Mouse (Mus musculus): ENCODE results near the gene Zdhhc3.

- no peak for TF ChIP-seq CTCF (IDR thresholded peaks at IDR 0.05; ENCODE audit: extremely low read depth, insufficient read length, insufficient replicate concordance, low read depth, low read length)
- TF ChIP-seq POLR2A (IDR thresholded peaks at IDR 0.05; ENCODE audit: low read depth, low read length) = no peak
These were observed 48.8 kb upstream of the Zdhhc3 start for GRCm38 (mm10) chr9:123161792-123162191.
